Mouse (Mus musculus) cerebellum, adult (tissue): ENCODE measurements around the gene Zfp993.
"Not testable (repeated sequence)": the region's sequence is repeated elsewhere in the genome, so short reads cannot be mapped to it uniquely, and the experiment has no call there.

ENCODE experiments used
- ATAC-seq: cut with Nextera tagmentation; 2 replicates; pipeline ENCODE4 v1.9.2; 2017; ENCODE audit warnings: mild to moderate bottlenecking, moderate library complexity, mixed read lengths; ENCODE audit not compliant: insufficient number of reproducible peaks, low FRiP score, low TSS enrichment

Zfp993 gene

DNA sequence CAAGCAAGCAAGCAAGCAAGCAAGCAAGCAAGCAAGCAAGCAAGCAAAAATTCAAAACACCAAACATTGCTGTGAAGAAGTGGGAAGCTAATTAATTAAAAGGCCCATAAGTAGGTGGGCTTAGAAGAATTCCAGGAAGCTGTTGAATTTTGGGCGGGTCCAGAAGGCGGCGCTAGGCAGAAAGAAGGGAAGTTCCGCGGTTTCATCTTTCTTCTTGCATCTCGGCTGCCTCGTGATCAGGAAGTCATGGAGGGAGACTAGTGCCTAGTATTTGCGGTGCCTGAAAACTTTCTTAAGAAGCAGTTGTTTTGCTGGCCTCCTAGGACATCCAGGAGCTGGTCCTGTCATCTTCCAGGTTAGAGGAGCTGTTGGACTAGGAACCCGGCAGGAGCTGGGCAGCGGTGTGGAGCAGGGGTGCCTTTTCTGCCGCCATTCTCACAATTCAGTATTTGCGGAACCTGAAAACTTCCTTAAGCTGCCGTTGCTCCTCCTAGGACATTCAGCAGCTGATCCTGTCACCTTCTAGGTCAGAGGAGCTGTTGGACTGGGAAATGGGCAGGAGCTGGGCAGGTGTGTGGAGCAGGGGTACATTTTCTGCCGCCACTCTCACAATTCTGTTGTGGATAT, at the start of gene Zfp993:
TSS of gene Zfp993 (plus strand) at position 188 of the 627 bp plus-strand sequence.
- ATAC-seq: not testable (repeated sequence)

GRCm38 (mm10) chr4:146579905-146580873, 30.6 kb upstream of the Zfp993 start:
- ATAC-seq: not testable (repeated sequence)

DNA sequence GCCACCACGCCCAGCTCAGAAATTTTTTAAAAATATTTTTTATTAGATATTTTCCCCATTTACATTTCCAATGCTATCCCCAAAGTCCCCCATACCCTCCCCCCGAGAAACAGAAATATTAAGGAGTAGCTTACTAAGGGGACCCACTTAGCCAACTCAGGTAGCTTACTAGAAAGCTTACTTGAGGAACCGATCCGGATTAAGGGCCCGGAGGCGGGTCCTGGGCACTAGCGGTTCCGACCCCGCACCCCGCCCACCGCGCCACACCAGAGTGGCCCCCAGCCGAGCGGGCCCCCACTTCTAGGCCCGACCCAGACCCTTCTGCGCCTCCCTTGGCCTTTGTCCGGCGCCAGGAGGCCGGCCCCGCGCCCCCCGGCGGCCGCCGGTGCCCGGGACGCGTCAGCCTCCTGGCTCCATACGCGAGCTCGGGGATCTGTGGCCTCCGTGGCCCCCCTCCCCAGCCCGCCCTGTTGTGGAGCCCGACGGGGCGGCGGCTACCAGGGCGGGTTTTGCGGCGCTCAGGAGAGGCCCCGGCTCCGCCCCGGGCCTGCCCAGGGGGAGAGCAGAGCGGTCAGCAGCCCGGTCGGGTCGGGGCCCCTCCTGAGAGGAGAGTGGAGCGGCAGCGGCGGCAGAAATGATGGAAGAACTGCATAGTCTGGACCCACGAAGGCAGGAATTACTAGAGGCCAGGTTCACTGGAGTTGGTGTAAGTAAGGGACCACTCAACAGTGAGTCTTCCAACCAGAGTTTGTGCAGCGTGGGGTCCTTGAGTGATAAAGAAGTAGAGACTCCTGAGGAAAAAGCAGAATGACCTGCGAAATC, 7.0 kb upstream of the Zfp993 start:
- ATAC-seq: not testable (repeated sequence)

GRCm38 (mm10) chr4:146644367-146644766, 33.6 kb downstream of the Zfp993 start:
- ATAC-seq: not testable (repeated sequence)

DNA sequence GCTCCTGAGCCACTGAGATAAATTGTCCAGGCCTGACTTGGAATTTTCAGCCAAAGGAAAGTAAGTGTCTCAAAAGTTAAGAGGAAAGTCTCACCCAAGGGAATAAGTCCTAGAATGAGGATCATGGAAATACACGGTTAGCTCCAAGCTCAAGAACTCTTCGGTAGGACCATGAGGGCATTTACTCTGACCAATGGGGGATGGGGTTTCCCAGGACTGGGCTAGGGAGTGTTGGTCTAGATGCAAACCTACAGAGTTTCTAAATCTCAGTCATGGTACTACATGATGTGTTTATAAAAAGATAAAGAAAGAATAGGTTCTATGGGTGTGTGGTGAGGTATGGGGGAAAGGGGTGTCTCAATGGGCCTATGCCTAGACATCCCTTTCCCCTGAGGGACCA, 38.9 kb downstream of the Zfp993 start:
- ATAC-seq: not testable (repeated sequence)

GRCm38 (mm10) chr4:146650115-146650514, 39.4 kb downstream of the Zfp993 start:
- ATAC-seq: not testable (repeated sequence)

DNA sequence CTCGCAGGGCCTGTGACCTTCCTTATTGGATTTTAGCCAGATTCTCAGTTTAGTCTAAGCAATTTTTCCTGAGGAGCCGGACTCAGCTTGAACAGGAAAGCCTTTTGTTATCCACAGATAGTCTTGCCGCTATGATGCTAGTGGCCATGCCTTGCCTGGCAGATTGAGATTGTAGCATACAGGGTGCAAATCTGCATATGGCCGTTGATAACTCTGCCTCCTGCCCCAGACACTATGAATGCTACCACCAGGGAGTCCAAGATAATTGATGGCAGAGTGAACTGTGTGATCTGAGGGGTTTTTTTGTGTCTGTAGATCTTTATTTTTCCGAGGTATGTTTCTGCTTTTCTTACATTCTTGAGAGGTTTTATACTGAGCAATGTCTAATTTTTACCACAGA, 39.9 kb downstream of the Zfp993 start:
- ATAC-seq: not testable (repeated sequence)
